In the genomic region with DNA sequence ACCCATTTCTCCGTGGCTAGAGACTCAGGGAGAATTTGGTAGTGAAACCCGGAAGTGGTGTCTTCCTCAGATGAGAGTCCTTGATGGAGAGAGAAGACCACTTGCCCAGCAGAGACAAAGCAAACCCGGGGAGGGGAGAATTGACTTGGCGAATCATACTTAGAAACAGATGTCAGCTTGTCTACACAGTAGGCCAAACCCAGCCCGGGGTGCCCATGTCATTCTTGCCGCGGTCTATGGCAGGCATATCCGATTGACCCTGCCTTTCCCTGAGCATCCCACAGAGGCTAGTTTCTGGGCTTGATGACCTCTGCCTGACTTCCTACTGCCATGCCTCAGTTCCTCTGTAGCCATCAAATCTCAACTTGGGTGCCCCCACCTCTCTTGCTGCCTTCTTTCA, we compare ENCODE assay signal across 8 mouse cellular contexts.
DNase-seq lines count a peak whose midpoint lies in the region; ATAC-seq and TF ChIP-seq lines count a peak whose summit lies in the region.

No protein-coding gene starts in this region.

- DNase-seq in kidney, adult 9 months, result no peak
- DNase-seq in CH12.LX (ENCODE audit: extremely low read depth), result no peak
- DNase-seq in adrenal gland, adult 2 months, result no peak
- DNase-seq in adrenal gland, adult 8-10 months, result no peak
- DNase-seq in right cerebral cortex, postnatal 14 days, result no peak

- no peak for TF ChIP-seq EP300 in CH12.LX (IDR thresholded peaks at IDR 0.05; ENCODE audit: low read length)

- H3K79me2 ChIP-seq in CH12.LX (replicated peaks; ENCODE audit: control insufficient read depth, extremely low read depth, insufficient read depth, poor library complexity, severe bottlenecking), result no peaks in the 10 kb centered on the region

- no peak for TF ChIP-seq RAD21 in CH12.LX (IDR thresholded peaks at IDR 0.05; ENCODE audit: low read depth, low read length)

- peak overlapping the region; percentile 49 for H3K4me2 ChIP-seq in kidney, embryonic 14.5 days (replicated peaks; ENCODE audit: low read depth, low read length)
- H3K4me2 ChIP-seq in CH12.LX (ENCODE audit: insufficient read depth, low read depth, poor library complexity, severe bottlenecking), result no peak overlapping the region
- H3K4me2 ChIP-seq in forebrain, embryonic 16.5 days (ENCODE audit: low read length), result no peak overlapping the region; the same call in 1 of the 2 replicates

- ATAC-seq in kidney, embryonic 14.5 days (ENCODE audit: low FRiP score, low TSS enrichment), result no peak
- ATAC-seq in forebrain, embryonic 16.5 days, result no peak

- no peaks in the 10 kb centered on the region for H3K9me3 ChIP-seq in kidney, embryonic 14.5 days (ENCODE audit: control insufficient read depth, low read length)
- no peaks in the 10 kb centered on the region for H3K9me3 ChIP-seq in CH12.LX (replicated peaks; ENCODE audit: low read length)
- H3K9me3 ChIP-seq in E14TG2a.4 (ENCODE audit: low read length), result no peaks in the 10 kb centered on the region
- no peaks in the 10 kb centered on the region for H3K9me3 ChIP-seq in forebrain, embryonic 16.5 days (ENCODE audit: control insufficient read depth, low read length)

- dilution Hi-C loops in CH12.LX (cut with MboI; ENCODE audit: extremely low pct_ligation_motif_present, extremely low pct_unique_long_range_greater_than_20kb, low sequenced_read_pairs), result no loop called here

- TF ChIP-seq CTCF in CH12.LX (conservative IDR thresholded peaks at IDR 0.05 in 1 of 2, IDR thresholded peaks at IDR 0.05 in 1 of 2; ENCODE audit: low read depth in 2 of 2, low read length in 2 of 2) (no peak), E14TG2a.4 (conservative IDR thresholded peaks at IDR 0.05; ENCODE audit: low read length) (no peak)

- H3K4me3 ChIP-seq in kidney, embryonic 14.5 days (ENCODE audit: low read length), result no peak overlapping the region
- no peak overlapping the region for H3K4me3 ChIP-seq in CH12.LX (replicated peaks in 1 of 3; ENCODE audit: low read depth in 2 of 3, low read length in 2 of 3, poor library complexity in 1 of 3)
- peak overlapping the region; percentile 88 for H3K4me3 ChIP-seq in E14TG2a.4 (replicated peaks; ENCODE audit: low read length)
- no peak overlapping the region for H3K4me3 ChIP-seq in forebrain, embryonic 16.5 days (replicated peaks; ENCODE audit: low read length)

- peak overlapping the region; percentile 64; the same call in 1 of the 2 replicates for H3K9ac ChIP-seq in kidney, embryonic 14.5 days (ENCODE audit: low read depth, low read length)
- H3K9ac ChIP-seq in CH12.LX (ENCODE audit: insufficient read depth, low read depth), result no peak overlapping the region
- H3K9ac ChIP-seq in forebrain, embryonic 16.5 days (replicated peaks; ENCODE audit: low read depth, low read length), result no peak overlapping the region

- no peaks in the 10 kb centered on the region for H3K27me3 ChIP-seq in kidney, embryonic 14.5 days (ENCODE audit: control insufficient read depth, insufficient read depth, low read length)
- H3K27me3 ChIP-seq in CH12.LX (replicated peaks) (no peaks in the 10 kb centered on the region), E14TG2a.4 (ENCODE audit: insufficient read depth, low read length) (peaks cover 4% of the 10 kb centered on the region; the same call in 1 of the 2 replicates)
- no peaks in the 10 kb centered on the region for H3K27me3 ChIP-seq in forebrain, embryonic 16.5 days (replicated peaks; ENCODE audit: control insufficient read depth, insufficient read depth, low read length)

- H3K27ac ChIP-seq in kidney, embryonic 14.5 days (ENCODE audit: low read depth, low read length), result peak overlapping the region; percentile 95
- no peak overlapping the region for H3K27ac ChIP-seq in CH12.LX (ENCODE audit: insufficient read depth, low read depth)
- H3K27ac ChIP-seq in forebrain, embryonic 16.5 days (ENCODE audit: low read length), result peak overlapping the region; percentile 97

- TF ChIP-seq POLR2A in CH12.LX (IDR thresholded peaks at IDR 0.05; ENCODE audit: low read depth, low read length), result no peak

- in situ Hi-C loops in CH12.LX (cut with MboI; ENCODE audit: low pct_ligation_motif_present, low pct_unique_long_range_greater_than_20kb, low sequenced_read_pairs), result loop anchor here (10.0 to 25.0 kb wide), 2 partner anchors 175 to 673 kb away; partner anchors contain the start of gene Lpp

- WGBS in kidney, embryonic 14.5 days, result 77% methylated on average over 8 of the region's 8 CpGs
- WGBS in forebrain, embryonic 16.5 days, result 80% methylated on average over 8 of the region's 8 CpGs

- H3K4me1 ChIP-seq in kidney, embryonic 14.5 days (ENCODE audit: control insufficient read depth, insufficient read depth, low read length), result peaks cover 16% of the 10 kb centered on the region
- H3K4me1 ChIP-seq in CH12.LX (ENCODE audit: control insufficient read depth in 1 of 2, insufficient read depth in 2 of 2) (peaks cover 0 to 11% of the 10 kb centered on the region in 2 experiments; a peak in 2 of 4 replicates), E14TG2a.4 (replicated peaks; ENCODE audit: low read depth, low read length) (peaks cover 48% of the 10 kb centered on the region)
- H3K4me1 ChIP-seq in forebrain, embryonic 16.5 days (replicated peaks; ENCODE audit: control insufficient read depth, insufficient read depth, low read length), result peaks cover 27% of the 10 kb centered on the region

- no peaks in the 10 kb centered on the region for H3K36me3 ChIP-seq in kidney, embryonic 14.5 days (ENCODE audit: control insufficient read depth, insufficient read depth, low read length)
- H3K36me3 ChIP-seq in CH12.LX (replicated peaks in 1 of 2; ENCODE audit: control insufficient read depth in 1 of 2, insufficient read depth in 1 of 2, low read length in 1 of 2) (no peaks in the 10 kb centered on the region), E14TG2a.4 (ENCODE audit: insufficient read depth, low read length) (no peaks in the 10 kb centered on the region)
- H3K36me3 ChIP-seq in forebrain, embryonic 16.5 days (ENCODE audit: control insufficient read depth, insufficient read depth), result no peaks in the 10 kb centered on the region

TF ChIP-seq in CH12.LX, 34 proteins besides CTCF, POLR2A, EP300 and RAD21:
- TF ChIP-seq MAFK (IDR thresholded peaks at IDR 0.05; ENCODE audit: insufficient replicate concordance, low read length) (no peak), MAZ (IDR thresholded peaks at IDR 0.05; ENCODE audit: low read depth, low read length) (no peak), ELF1 (IDR thresholded peaks at IDR 0.05; ENCODE audit: low read depth, low read length) (0 out of 2 replicates have a peak, but pooled peaks have one; percentile 9), ZC3H11A (IDR thresholded peaks at IDR 0.05; ENCODE audit: low read depth, low read length) (no peak), POLR2AphosphoS2 (IDR thresholded peaks at IDR 0.05; ENCODE audit: low read depth, low read length) (no peak), UBTF (IDR thresholded peaks at IDR 0.05; ENCODE audit: low read depth, low read length) (no peak), JUND (conservative IDR thresholded peaks at IDR 0.05; ENCODE audit: low read depth, low read length) (no peak), ZKSCAN1 (IDR thresholded peaks at IDR 0.05; ENCODE audit: borderline replicate concordance, low read depth, low read length) (no peak)
